Comparison of ENCODE assay signal across 22 mouse cellular contexts in genomic region chr4:116679141-116679540, GRCm38 (mm10). TPM values are rescaled to one million over a fixed set of nuclear protein-coding genes. Genes with fewer than 3 reads are reported as not detected.
DNase-seq lines count a peak whose midpoint lies in the region; ATAC-seq and TF ChIP-seq lines count a peak whose summit lies in the region.
"Had no signal": no experiment of that assay in that cellular context is flagged by ENCODE, and none has a peak within 500 bp of the region (broad histone marks: within the 10 kb centered on the region; RNA-seq: fewer than 3 reads in every experiment).

No protein-coding gene starts in this region.

- H3K4me1 ChIP-seq in midbrain, embryonic 11.5 days (ENCODE audit: control insufficient read depth, insufficient read depth, low read length) = no peaks in the 10 kb centered on the region
- H3K4me1 ChIP-seq in midbrain, postnatal 0 days (ENCODE audit: insufficient read depth, low read length) = no peaks in the 10 kb centered on the region
- H3K4me1 ChIP-seq: embryonic facial prominence, embryonic 15.5 days; forebrain, embryonic 12.5 days; heart, embryonic 10.5 days; hindbrain, embryonic 12.5 days had no signal

- no peak for ATAC-seq in midbrain, embryonic 11.5 days (ENCODE audit: low FRiP score)
- no peak for ATAC-seq in midbrain, postnatal 0 days (ENCODE audit: low FRiP score)
- ATAC-seq in erythroid progenitor cell, adult 5-6 weeks (replicated peaks; ENCODE audit: low FRiP score, poor library complexity, severe bottlenecking) = no peak
- ATAC-seq: forebrain, embryonic 16.5 days; hindbrain, embryonic 16.5 days; inflammation-experienced regulatory T-cells, adult 6 months; intestine, postnatal 0 days had no signal

- no peaks in the 10 kb centered on the region for H3K27me3 ChIP-seq in midbrain, embryonic 11.5 days (ENCODE audit: control insufficient read depth, insufficient read depth, low read length)
- H3K27me3 ChIP-seq in midbrain, postnatal 0 days (ENCODE audit: insufficient read depth, low read length) = no peaks in the 10 kb centered on the region
- H3K27me3 ChIP-seq: embryonic facial prominence, embryonic 15.5 days; forebrain, embryonic 12.5 days; hindbrain, embryonic 12.5 days had no signal

- H3K9me3 ChIP-seq in midbrain, embryonic 11.5 days (ENCODE audit: control insufficient read depth, low read length) = no peaks in the 10 kb centered on the region
- no peaks in the 10 kb centered on the region for H3K9me3 ChIP-seq in midbrain, postnatal 0 days (ENCODE audit: low read length)
- H3K9me3 ChIP-seq: embryonic facial prominence, embryonic 15.5 days; forebrain, embryonic 12.5 days; heart, embryonic 10.5 days; hindbrain, embryonic 12.5 days had no signal

- 74% methylated on average over 5 of the region's 5 CpGs for WGBS in midbrain, embryonic 11.5 days
- WGBS in midbrain, postnatal 0 days = 65% methylated on average over 5 of the region's 5 CpGs

- H3K36me3 ChIP-seq in midbrain, embryonic 11.5 days (ENCODE audit: control insufficient read depth, insufficient read depth, low read length) = no peaks in the 10 kb centered on the region
- H3K36me3 ChIP-seq in midbrain, postnatal 0 days (ENCODE audit: insufficient read depth, low read length) = no peaks in the 10 kb centered on the region
- H3K36me3 ChIP-seq: embryonic facial prominence, embryonic 15.5 days; forebrain, embryonic 12.5 days; heart, embryonic 10.5 days; hindbrain, embryonic 12.5 days had no signal

- H3K4me3 ChIP-seq in midbrain, embryonic 11.5 days (ENCODE audit: low read depth, low read length) = no peak overlapping the region
- no peak overlapping the region for H3K4me3 ChIP-seq in midbrain, postnatal 0 days (ENCODE audit: low read depth, low read length)
- H3K4me3 ChIP-seq: embryonic facial prominence, embryonic 15.5 days; erythroblast, embryonic 14.5 days; forebrain, embryonic 12.5 days; heart, embryonic 10.5 days; hindbrain, embryonic 12.5 days had no signal

- H3K4me2 ChIP-seq in midbrain, embryonic 11.5 days = no peak overlapping the region
- H3K4me2 ChIP-seq in midbrain, postnatal 0 days (ENCODE audit: low read depth, low read length, poor library complexity, severe bottlenecking) = no peak overlapping the region
- H3K4me2 ChIP-seq: embryonic facial prominence, embryonic 15.5 days; forebrain, embryonic 12.5 days; hindbrain, embryonic 12.5 days had no signal

- peak; percentile 41 for DNase-seq in adrenal gland, adult 2 months
- no peak for DNase-seq in adrenal gland, postnatal 36 days
- peak; percentile 53 for DNase-seq in midbrain, embryonic 11.5 days (ENCODE audit: low spot score, missing footprints)
- no peak for DNase-seq in midbrain, postnatal 0 days (ENCODE audit: low spot score)
- peak; percentile 76 for DNase-seq in fat pad, adult 2 months (ENCODE audit: extremely low read depth, low read depth, low spot score)
- DNase-seq in thymus, adult 18-20 months = no peak
- DNase-seq: cerebellum, adult 8-10 months; cerebellum, postnatal 14 days; embryo, embryonic 11 days; gastrocnemius, postnatal 14 days; heart, postnatal 10 days; heart, postnatal 4 days had no signal

- H3K9ac ChIP-seq in midbrain, embryonic 11.5 days (ENCODE audit: low read length) = no peak overlapping the region
- H3K9ac ChIP-seq in midbrain, postnatal 0 days (replicated peaks; ENCODE audit: low read length, poor library complexity, severe bottlenecking) = no peak overlapping the region
- H3K9ac ChIP-seq: embryonic facial prominence, embryonic 15.5 days; forebrain, embryonic 12.5 days; hindbrain, embryonic 12.5 days had no signal

- no peak for TF ChIP-seq CTCF in midbrain, postnatal 0 days (IDR thresholded peaks at IDR 0.05)

- H3K27ac ChIP-seq in midbrain, embryonic 11.5 days (ENCODE audit: low read depth, low read length) = no peak overlapping the region
- no peak overlapping the region for H3K27ac ChIP-seq in midbrain, postnatal 0 days (ENCODE audit: low read depth, low read length)
- H3K27ac ChIP-seq: embryonic facial prominence, embryonic 15.5 days; forebrain, embryonic 12.5 days; heart, embryonic 10.5 days; hindbrain, embryonic 12.5 days had no signal

RNA-seq across cellular contexts. Expression of gene Prdx1, which starts 6.2 kb away (rescaled TPM):
- 100 to 1,000 TPM; 703 to 816 TPM for total RNA-seq in adrenal gland, adult 2 months (2021)
- 20.2 and 21.8 TPM in 2 replicates for polyA plus RNA-seq in adrenal gland, adult 2 months (2012; rRNA removed)
- total RNA-seq in adrenal gland, postnatal 36 days (2021) = 100 to 1,000 TPM; 682 to 824 TPM
- polyA plus RNA-seq in midbrain, embryonic 11.5 days (2014; fragmentation: Nextera tagmentation; extraction: Ambion mirVana) = 1,035 and 1,053 TPM in 2 replicates
- 171 and 207 TPM in 2 replicates for total RNA-seq in midbrain, postnatal 0 days (2014; rRNA removed)
- polyA plus RNA-seq in midbrain, postnatal 0 days (2015; fragmentation: Nextera tagmentation; extraction: Ambion mirVana) = 546 and 551 TPM in 2 replicates
- 99.3 and 104 TPM in 2 replicates for total RNA-seq in erythroid progenitor cell, adult 5-6 weeks (2015; ENCODE audit: low replicate concordance)
- total RNA-seq in erythroid progenitor cell, adult 5-6 weeks (2017; ENCODE audit: low replicate concordance) = 39.4 and 52.6 TPM in 2 replicates

RNA-seq across cellular contexts. Expression of gene Akr1a1, which starts 27.7 kb away (rescaled TPM):
- total RNA-seq in adrenal gland, adult 2 months (2021) = 1,000 to 10,000 TPM in 1 of 2 experiments, 100 to 1,000 TPM in 1; 867 to 1,182 TPM
- polyA plus RNA-seq in adrenal gland, adult 2 months (2012; rRNA removed) = 733 and 783 TPM in 2 replicates
- 100 to 1,000 TPM; 864 to 917 TPM for total RNA-seq in adrenal gland, postnatal 36 days (2021)
- polyA plus RNA-seq in midbrain, embryonic 11.5 days (2014; fragmentation: Nextera tagmentation; extraction: Ambion mirVana) = 544 TPM in 2 replicates
- total RNA-seq in midbrain, postnatal 0 days (2014; rRNA removed) = 475 and 495 TPM in 2 replicates
- 684 and 729 TPM in 2 replicates for polyA plus RNA-seq in midbrain, postnatal 0 days (2015; fragmentation: Nextera tagmentation; extraction: Ambion mirVana)
- 130 and 134 TPM in 2 replicates for total RNA-seq in erythroid progenitor cell, adult 5-6 weeks (2015; ENCODE audit: low replicate concordance)
- 99.1 and 124 TPM in 2 replicates for total RNA-seq in erythroid progenitor cell, adult 5-6 weeks (2017; ENCODE audit: low replicate concordance)

RNA-seq across cellular contexts. Expression of gene Mmachc, which starts 29.1 kb away (rescaled TPM):
- total RNA-seq in adrenal gland, adult 2 months (2021) = 10 to 100 TPM; 36.1 to 43.5 TPM
- polyA plus RNA-seq in adrenal gland, adult 2 months (2012; rRNA removed) = 12.2 and 16.5 TPM in 2 replicates
- total RNA-seq in adrenal gland, postnatal 36 days (2021) = 10 to 100 TPM; 32.9 to 33.5 TPM
- polyA plus RNA-seq in midbrain, embryonic 11.5 days (2014; fragmentation: Nextera tagmentation; extraction: Ambion mirVana) = 23.6 and 28.0 TPM in 2 replicates
- total RNA-seq in midbrain, postnatal 0 days (2014; rRNA removed) = 20.8 and 24.3 TPM in 2 replicates
- polyA plus RNA-seq in midbrain, postnatal 0 days (2015; fragmentation: Nextera tagmentation; extraction: Ambion mirVana) = 16.6 and 16.8 TPM in 2 replicates
- total RNA-seq in erythroid progenitor cell, adult 5-6 weeks (2015; ENCODE audit: low replicate concordance) = 2.9 and 12.6 TPM in 2 replicates
- total RNA-seq in erythroid progenitor cell, adult 5-6 weeks (2017; ENCODE audit: low replicate concordance) = 1.5 and 3.6 TPM in 2 replicates

RNA-seq across cellular contexts. Expression of gene Ccdc163, which starts 29.2 kb away (rescaled TPM):
- 10 to 100 TPM; 19.0 to 20.3 TPM for total RNA-seq in adrenal gland, adult 2 months (2021)
- 20.8 and 21.7 TPM in 2 replicates for polyA plus RNA-seq in adrenal gland, adult 2 months (2012; rRNA removed)
- 10 to 100 TPM; 16.2 to 19.2 TPM for total RNA-seq in adrenal gland, postnatal 36 days (2021)
- polyA plus RNA-seq in midbrain, embryonic 11.5 days (2014; fragmentation: Nextera tagmentation; extraction: Ambion mirVana) = 34.3 and 37.7 TPM in 2 replicates
- 10.3 and 10.9 TPM in 2 replicates for total RNA-seq in midbrain, postnatal 0 days (2014; rRNA removed)
- 4.7 and 5.4 TPM in 2 replicates for polyA plus RNA-seq in midbrain, postnatal 0 days (2015; fragmentation: Nextera tagmentation; extraction: Ambion mirVana)
- 61.2 and 127 TPM in 2 replicates for total RNA-seq in erythroid progenitor cell, adult 5-6 weeks (2015; ENCODE audit: low replicate concordance)
- 11.7 and 21.4 TPM in 2 replicates for total RNA-seq in erythroid progenitor cell, adult 5-6 weeks (2017; ENCODE audit: low replicate concordance)

RNA-seq across cellular contexts. Expression of gene Tesk2, which starts 41.6 kb away (rescaled TPM):
- 1 to 10 TPM; 3.4 to 5.4 TPM for total RNA-seq in adrenal gland, adult 2 months (2021)
- polyA plus RNA-seq in adrenal gland, adult 2 months (2012; rRNA removed) = 2.4 and 2.5 TPM in 2 replicates
- total RNA-seq in adrenal gland, postnatal 36 days (2021) = 1 to 10 TPM; 2.9 to 5.9 TPM
- polyA plus RNA-seq in midbrain, embryonic 11.5 days (2014; fragmentation: Nextera tagmentation; extraction: Ambion mirVana) = 5.5 and 6.1 TPM in 2 replicates
- total RNA-seq in midbrain, postnatal 0 days (2014; rRNA removed) = 0.77 and 2.5 TPM in 2 replicates
- 1.6 and 1.7 TPM in 2 replicates for polyA plus RNA-seq in midbrain, postnatal 0 days (2015; fragmentation: Nextera tagmentation; extraction: Ambion mirVana)
- total RNA-seq in erythroid progenitor cell, adult 5-6 weeks (2015; ENCODE audit: low replicate concordance) = 5.0 and 17.2 TPM in 2 replicates
- total RNA-seq in erythroid progenitor cell, adult 5-6 weeks (2017; ENCODE audit: low replicate concordance) = 2.8 and 3.6 TPM in 2 replicates

Comparison
In these comparisons a context has a peak if more than half of its experiments do, and no peak if none do; other contexts are left out.
1. DNase-seq: peak in adrenal gland, adult 2 months (single experiment), midbrain, embryonic 11.5 days (single experiment) and fat pad, adult 2 months (single experiment); none in adrenal gland, postnatal 36 days (0 of 2), midbrain, postnatal 0 days (single experiment) and thymus, adult 18-20 months (0 of 2).